Mouse (Mus musculus) forebrain, embryonic 15.5 days (tissue): ENCODE results near the gene AW011738. TPM values are rescaled to one million over a fixed set of nuclear protein-coding genes. Genes with fewer than 3 reads are reported as not detected.

Source experiments
- ATAC-seq: fragments of 200-750 bp; cut with Nextera tagmentation; replicated peaks from 2 replicates; pipeline ENCODE4 v1.8.0; 2017; ENCODE audit warnings: mild to moderate bottlenecking, moderate TSS enrichment, moderate library complexity
- H3K27ac ChIP-seq: fragments of 300-500 bp; sonication (generic); replicated peaks from 2 replicates; pipeline ENCODE4 v1.5.1; 2015; ENCODE audit warnings: mild to moderate bottlenecking, inconsistent platforms
- H3K27me3 ChIP-seq: fragments of 300-500 bp; sonication (generic); 2 replicates; pipeline ENCODE4 v1.6.1; 2015; ENCODE audit warnings: inconsistent platforms
- H3K36me3 ChIP-seq: fragments of 300-500 bp; sonication (generic); 2 replicates; pipeline ENCODE4 v1.6.1; 2015; ENCODE audit warnings: mild to moderate bottlenecking, inconsistent platforms
- H3K4me1 ChIP-seq: fragments of 300-500 bp; sonication (generic); 2 replicates; pipeline ENCODE4 v1.6.1; 2015; ENCODE audit warnings: inconsistent platforms
- H3K4me2 ChIP-seq: fragments of 300-500 bp; sonication (generic); replicated peaks from 2 replicates; pipeline ENCODE4 v1.6.1; 2015; ENCODE audit warnings: mild to moderate bottlenecking, inconsistent platforms
- H3K4me3 ChIP-seq: fragments of 300-500 bp; sonication (generic); 2 replicates; pipeline ENCODE4 v1.5.1; 2015; ENCODE audit warnings: mild to moderate bottlenecking, inconsistent platforms
- H3K9ac ChIP-seq: fragments of 300-500 bp; sonication (generic); replicated peaks from 2 replicates; pipeline ENCODE4 v1.6.1; 2015; ENCODE audit warnings: mild to moderate bottlenecking, inconsistent platforms
- H3K9me3 ChIP-seq: fragments of 300-500 bp; sonication (generic); 2 replicates; pipeline ENCODE4 v1.6.1; 2016; ENCODE audit warnings: inconsistent platforms
- WGBS: fragments of 180-500 bp; shearing (Covaris S2); methylation state at CpG from one replicate; pipeline ENCODE4 v1.1.7; 2015; ENCODE audit warnings: mixed read lengths; 5-methylcytosine and 5-hydroxymethylcytosine counted together
- polyA plus RNA-seq: library from polyadenylated mRNA; unstranded; fragments of >200 nt; fragmentation: Nextera tagmentation; extraction: Ambion mirVana; gene quantifications from 2 replicates; pipeline ENCODE4 v1.2.1, GENCODE M21; 2015

Gene AW011738
- polyA plus RNA-seq, 1 experiment from 2014 or later: 4.3 TPM

DNA sequence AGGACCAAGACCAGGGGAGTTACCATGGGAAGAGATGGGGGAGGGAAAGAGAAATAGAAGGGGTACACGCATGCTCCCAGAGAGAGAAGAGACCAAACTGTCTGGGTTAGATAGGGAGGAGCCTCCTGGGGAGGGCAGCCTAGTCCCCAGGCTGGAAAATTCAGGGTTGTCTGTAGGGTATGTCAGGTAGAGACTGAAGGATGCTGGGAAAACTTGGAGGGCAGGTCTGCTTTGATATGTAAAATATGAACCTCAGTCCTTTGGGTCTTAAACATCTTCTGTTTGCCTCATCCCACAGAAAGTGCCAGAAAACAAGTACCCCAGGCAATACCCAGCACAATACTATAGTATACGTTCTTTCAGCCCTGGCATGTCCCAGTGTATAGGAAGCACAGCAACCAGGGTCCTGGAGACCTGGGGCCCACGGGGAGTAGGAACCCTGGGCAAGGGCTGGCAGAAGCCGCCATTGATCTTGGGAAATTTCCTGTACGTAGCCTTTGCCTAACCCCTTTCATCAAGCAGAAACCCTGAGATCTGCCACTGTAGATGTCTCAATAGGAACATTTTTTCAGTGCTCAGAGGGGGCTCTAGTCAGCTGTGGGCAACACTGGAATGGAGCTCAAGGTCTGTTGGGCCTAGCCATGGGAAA lies 14.8 kb upstream of the AW011738 start:
- H3K27ac ChIP-seq: peak overlapping the region; percentile 84
- 21% methylated on average over 5 of the region's 5 CpGs for WGBS
- H3K4me3 ChIP-seq: no peak overlapping the region
- no peak for ATAC-seq
- no peaks in the 10 kb centered on the region for H3K9me3 ChIP-seq
- no peaks in the 10 kb centered on the region for H3K27me3 ChIP-seq
- peak overlapping the region; percentile 14; the same call in 1 of the 2 replicates for H3K4me2 ChIP-seq
- peaks cover 9% of the 10 kb centered on the region for H3K36me3 ChIP-seq
- H3K4me1 ChIP-seq: peaks cover 87% of the 10 kb centered on the region
- peak overlapping the region; percentile 6; the same call in 1 of the 2 replicates for H3K9ac ChIP-seq

DNA sequence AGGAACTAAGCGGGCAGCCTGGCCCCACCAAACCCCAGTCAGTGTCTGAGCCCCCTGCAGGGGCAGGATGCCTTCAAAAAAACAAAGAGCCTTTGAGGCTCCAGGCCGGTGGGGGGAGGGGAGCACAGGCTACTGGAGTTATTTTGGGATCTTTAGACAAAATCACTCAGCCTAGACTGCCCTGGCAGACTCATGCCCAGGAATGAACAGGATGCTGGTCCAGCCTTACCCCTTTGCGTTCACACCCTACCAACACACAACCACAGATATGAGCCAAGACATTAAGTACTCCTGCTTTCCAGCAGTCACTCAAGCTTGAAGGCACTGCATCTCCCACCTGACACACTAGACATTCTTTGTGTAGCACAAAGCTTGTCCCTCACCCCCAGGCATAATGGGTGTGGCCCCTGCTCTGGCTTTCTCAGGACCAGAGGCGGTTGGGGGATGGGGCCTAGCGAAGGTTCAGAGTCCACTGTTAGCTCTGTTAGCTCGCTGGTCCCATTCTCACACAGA lies 14.2 kb upstream of the AW011738 start:
- peak overlapping the region; percentile 14; the same call in 1 of the 2 replicates for H3K4me2 ChIP-seq
- 0 out of 2 replicates have a peak, but pooled peaks have one; percentile 6 for ATAC-seq
- no peaks in the 10 kb centered on the region for H3K9me3 ChIP-seq
- peaks cover 9% of the 10 kb centered on the region for H3K36me3 ChIP-seq
- H3K9ac ChIP-seq: peak overlapping the region; percentile 6; the same call in 1 of the 2 replicates
- no peaks in the 10 kb centered on the region for H3K27me3 ChIP-seq
- no peak overlapping the region for H3K4me3 ChIP-seq
- H3K27ac ChIP-seq: peak overlapping the region; percentile 84
- WGBS: 7% methylated on average over 6 of the region's 6 CpGs
- H3K4me1 ChIP-seq: peaks cover 87% of the 10 kb centered on the region

DNA sequence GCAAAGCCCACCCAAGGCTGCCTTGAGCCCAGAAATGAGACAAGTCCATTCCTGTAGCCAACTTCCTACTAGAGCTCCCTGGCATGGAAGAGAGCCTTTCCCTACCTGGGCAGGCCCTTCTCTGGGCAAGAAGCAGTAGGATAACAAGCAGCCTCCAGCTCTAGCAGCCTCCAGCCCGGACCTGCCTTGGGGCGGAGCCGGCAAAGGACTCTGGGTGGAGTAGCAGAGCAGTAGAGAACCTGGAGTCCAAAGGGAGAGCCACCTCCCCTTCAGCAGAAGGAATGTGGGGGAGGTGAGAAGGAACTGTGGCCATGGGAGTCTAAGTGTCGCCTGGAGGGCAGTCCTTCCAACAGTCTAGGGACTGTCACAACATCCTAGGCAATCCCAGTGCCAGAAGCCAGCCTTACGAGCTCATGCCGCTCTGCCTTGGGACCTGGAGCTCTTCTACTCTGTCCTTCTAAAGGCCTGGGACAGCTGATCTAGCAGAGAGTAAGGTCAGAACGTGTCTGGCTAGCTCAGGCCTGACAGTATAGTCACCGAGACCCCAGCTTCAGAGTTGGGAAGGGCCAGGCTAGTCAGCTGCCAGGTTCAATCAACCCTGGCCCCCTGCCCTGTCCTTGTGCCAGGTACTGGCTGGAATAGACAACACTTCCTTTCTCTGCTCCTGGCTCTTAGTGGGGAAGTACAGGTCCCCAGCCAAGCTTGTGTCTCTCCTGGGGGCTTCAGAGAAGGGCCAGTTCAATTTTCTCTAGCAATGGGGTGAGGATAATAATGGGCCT lies 10.5 kb upstream of the AW011738 start:
- peak overlapping the region; percentile 28; the same call in 1 of the 2 replicates for H3K27ac ChIP-seq
- ATAC-seq: no peak
- WGBS: 54% methylated on average over 8 of the region's 8 CpGs
- no peaks in the 10 kb centered on the region for H3K9me3 ChIP-seq
- peaks cover 77% of the 10 kb centered on the region for H3K4me1 ChIP-seq
- H3K36me3 ChIP-seq: peaks cover 13% of the 10 kb centered on the region
- H3K4me2 ChIP-seq: no peak overlapping the region
- no peaks in the 10 kb centered on the region for H3K27me3 ChIP-seq
- no peak overlapping the region for H3K4me3 ChIP-seq
- no peak overlapping the region for H3K9ac ChIP-seq

DNA sequence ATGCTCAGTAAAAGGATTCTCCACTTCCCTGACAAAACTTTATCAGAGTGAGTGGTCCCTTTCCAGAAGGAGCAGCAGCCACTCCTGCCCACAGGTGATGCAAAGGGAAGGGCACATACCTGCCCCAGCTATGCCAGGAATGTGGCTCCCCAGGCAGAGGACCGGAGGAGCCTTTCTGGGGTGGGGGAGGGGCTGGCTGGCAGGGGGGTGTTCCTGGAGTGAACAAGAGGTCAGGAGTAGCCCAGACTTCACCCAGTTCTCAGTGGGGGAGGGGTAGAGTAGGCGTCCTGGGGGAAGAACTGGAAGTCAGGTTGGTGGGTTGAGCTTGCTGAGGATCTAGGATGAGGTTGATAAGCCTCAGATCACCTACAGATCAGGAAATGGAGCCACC lies 9.9 kb upstream of the AW011738 start:
- Histone ChIP-seq H3K27ac (no peak overlapping the region), H3K4me3 (no peak overlapping the region), H3K4me1 (peaks cover 74% of the 10 kb centered on the region), H3K4me2 (no peak overlapping the region), H3K36me3 (peaks cover 13% of the 10 kb centered on the region), H3K9ac (no peak overlapping the region), H3K27me3 (no peaks in the 10 kb centered on the region), H3K9me3 (no peaks in the 10 kb centered on the region)
- ATAC-seq: no peak
- WGBS: 29% methylated on average over 2 of the region's 2 CpGs

DNA sequence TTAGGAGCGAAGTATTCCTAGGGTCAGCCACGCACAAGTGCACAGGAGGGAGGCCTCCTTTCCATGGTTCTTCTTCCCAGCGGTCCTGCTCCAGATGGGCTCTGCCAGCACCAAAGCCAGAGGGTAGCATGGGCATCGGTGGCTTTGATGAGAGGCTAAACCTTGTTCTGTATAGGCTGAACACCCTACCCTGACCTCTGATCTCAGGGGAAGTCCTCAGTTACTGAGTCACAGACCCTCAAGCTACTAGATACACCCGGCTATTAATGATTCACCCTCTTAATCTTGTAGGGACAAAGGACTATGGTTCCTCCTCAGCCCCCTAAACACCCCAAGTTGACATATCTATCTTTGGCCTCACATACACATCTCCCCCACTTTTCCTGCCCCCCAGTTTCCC lies 9.2 kb upstream of the AW011738 start:
- Histone ChIP-seq H3K4me3 (no peak overlapping the region), H3K4me1 (peaks cover 67% of the 10 kb centered on the region), H3K27ac (no peak overlapping the region; the same call in 1 of the 2 replicates), H3K9ac (no peak overlapping the region), H3K4me2 (no peak overlapping the region), H3K9me3 (no peaks in the 10 kb centered on the region), H3K27me3 (no peaks in the 10 kb centered on the region), H3K36me3 (peaks cover 13% of the 10 kb centered on the region)
- WGBS: 74% methylated on average over 5 of the region's 5 CpGs
- no peak for ATAC-seq

DNA sequence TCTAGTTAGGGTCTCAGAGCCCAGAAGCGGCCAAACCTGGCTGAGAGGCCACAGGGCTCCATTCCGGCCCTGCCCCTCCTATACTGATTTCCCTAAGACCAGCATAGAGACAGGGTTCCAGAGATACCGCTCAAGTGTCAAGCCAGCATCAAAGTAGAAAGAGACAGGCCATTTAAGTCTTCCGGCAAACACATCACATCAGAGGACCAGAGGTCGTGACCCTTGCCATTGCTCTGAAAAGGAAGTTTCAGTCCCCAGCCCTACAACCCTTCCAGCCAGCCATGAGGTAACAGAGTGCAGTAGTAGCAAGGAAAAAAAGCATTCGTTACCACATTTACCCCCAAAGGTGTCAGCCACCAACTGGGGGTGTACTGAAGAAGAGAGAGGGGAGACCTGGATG lies 8.8 kb upstream of the AW011738 start:
- 44% methylated on average over 6 of the region's 6 CpGs for WGBS
- peaks cover 13% of the 10 kb centered on the region for H3K36me3 ChIP-seq

DNA sequence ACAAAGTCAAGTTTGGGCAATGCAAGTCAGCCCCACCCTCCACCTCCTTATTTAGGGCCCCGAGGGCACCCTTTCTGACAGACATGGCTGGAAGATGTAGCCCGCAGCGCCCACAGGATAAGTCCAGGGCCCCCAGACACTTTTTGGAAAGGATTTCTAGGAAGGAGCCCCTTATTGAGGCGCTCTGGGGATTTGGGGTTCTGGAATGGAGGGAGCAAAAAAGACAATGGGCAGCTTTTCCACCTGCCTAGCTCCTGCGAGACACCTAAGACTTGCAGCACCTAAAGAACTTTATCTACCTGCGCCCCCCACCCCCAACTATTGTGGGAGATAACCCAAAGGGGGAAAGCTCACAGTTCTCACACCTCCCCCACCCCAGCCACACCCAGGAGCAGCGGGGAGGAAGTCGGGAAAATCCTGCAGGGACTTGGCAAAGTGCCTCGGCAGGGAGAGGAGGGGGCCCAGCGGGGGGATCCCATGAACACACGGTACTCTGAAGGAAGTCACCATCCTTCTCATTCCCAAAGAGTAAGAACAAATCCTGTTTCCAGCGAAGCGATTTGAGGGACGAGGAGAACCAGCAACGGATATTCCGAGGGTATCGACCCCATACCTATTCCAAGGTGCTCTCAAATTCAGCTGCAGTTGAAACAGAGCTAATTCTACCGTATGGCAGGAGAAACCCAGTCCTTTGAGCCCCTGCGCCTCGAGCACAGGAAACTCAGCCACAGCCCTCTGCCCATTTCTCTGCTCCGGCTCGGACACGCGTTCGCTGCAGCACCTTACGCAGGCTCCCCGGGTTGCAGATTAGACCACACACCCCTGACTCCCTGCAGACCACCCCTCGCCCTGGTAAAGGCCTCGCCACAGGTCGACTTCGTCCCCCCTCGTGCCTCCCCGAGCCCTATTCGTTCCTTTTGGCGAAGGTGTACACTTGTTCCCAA lies 6.9 kb upstream of the AW011738 start:
- Histone ChIP-seq H3K27ac (peak overlapping the region; percentile 95), H3K9me3 (no peaks in the 10 kb centered on the region), H3K36me3 (peaks cover 7% of the 10 kb centered on the region; the same call in 1 of the 2 replicates), H3K4me2 (peak overlapping the region; percentile 96), H3K4me3 (peak overlapping the region; percentile 77), H3K27me3 (no peaks in the 10 kb centered on the region), H3K4me1 (peaks cover 47% of the 10 kb centered on the region), H3K9ac (peak overlapping the region; percentile 79)
- WGBS: 2% methylated on average over 35 of the region's 35 CpGs
- ATAC-seq: peak; percentile 4; the same call in 1 of the 2 replicates

More for the DNA sequence above, 8.8 kb upstream of the AW011738 start:
- no peak overlapping the region for H3K9ac ChIP-seq
- no peak overlapping the region for H3K4me3 ChIP-seq
- H3K4me1 ChIP-seq: peaks cover 63% of the 10 kb centered on the region
- no peaks in the 10 kb centered on the region for H3K9me3 ChIP-seq
- H3K27ac ChIP-seq: no peak overlapping the region
- no peak overlapping the region for H3K4me2 ChIP-seq
- ATAC-seq: no peak
- no peaks in the 10 kb centered on the region for H3K27me3 ChIP-seq

DNA sequence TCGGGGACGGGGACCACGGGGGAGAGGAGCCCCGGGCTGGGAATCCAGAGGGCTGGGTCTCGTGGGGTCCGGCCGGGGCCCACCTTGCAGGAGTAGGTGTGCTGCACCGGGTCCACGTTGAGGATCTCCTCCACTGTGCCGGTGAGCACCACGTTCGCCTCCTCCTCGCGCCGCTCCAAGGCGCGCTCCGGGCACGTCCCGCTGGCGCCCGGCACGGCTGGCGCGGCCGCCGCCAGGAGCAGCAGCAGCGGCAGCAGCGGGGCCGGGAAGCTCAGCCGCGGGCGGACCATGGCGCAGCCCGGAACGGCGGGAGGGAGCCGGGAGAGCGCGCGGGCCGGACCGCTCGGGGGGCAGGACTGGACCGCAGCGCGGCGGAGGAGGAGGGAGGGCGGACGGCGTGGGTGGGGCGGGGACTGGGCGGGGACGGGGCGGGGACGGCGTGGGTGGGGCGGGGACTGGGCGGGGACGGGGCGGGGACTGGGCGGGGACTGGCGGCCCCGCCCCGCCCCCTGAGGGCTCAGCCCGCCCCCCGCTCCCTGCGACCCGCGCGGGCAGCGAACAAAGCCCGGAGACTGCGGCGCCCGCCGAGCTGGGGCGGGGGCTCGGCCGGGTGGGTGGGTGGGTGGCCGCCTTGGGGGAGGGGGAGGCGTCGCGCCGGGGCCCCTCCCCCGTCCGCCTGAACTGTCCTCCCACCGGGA lies 5.8 kb upstream of the AW011738 start, which contains the start of gene Agrn:
TSS of gene Agrn (minus strand) at position 358 of the 698 bp plus-strand sequence.
- ATAC-seq: peak; percentile 73
- Histone ChIP-seq H3K4me3 (peak within 1 kb of the TSS; percentile 77), H3K9ac (peak within 1 kb of the TSS; percentile 79), H3K4me1 (peaks cover 45% of the 10 kb centered on the region), H3K36me3 (peaks cover 4% of the 10 kb centered on the region; the same call in 1 of the 2 replicates), H3K27me3 (no peaks in the 10 kb centered on the region), H3K27ac (peak within 1 kb of the TSS; percentile 95), H3K4me2 (peak within 1 kb of the TSS; percentile 96), H3K9me3 (no peaks in the 10 kb centered on the region)
- 0% methylated on average over 32 of the region's 88 CpGs for WGBS

DNA sequence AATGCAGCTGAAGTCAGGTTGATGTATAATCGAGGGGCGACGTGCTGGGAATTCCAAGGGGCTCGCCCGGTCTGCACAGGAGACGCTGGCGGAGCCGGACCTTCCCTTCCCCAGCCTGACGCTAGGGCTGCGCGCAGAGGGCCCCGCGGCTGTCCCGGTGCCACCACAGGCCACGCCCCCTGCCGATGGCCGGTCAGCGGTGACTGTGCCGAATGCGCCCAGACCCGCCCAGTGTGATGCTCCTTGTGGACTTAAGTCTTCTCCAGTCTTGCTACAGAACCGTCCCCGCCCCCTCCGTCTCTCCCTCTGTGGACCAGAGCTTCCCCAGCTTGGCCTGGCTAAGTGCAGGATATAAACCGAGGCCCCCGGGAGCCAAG lies 5.3 kb upstream of the AW011738 start:
- H3K27ac ChIP-seq: peak overlapping the region; percentile 95
- H3K36me3 ChIP-seq: peaks cover 4% of the 10 kb centered on the region; the same call in 1 of the 2 replicates
- H3K4me1 ChIP-seq: peaks cover 45% of the 10 kb centered on the region
- peak overlapping the region; percentile 69 for H3K9ac ChIP-seq
- peak; percentile 92 for ATAC-seq
- H3K27me3 ChIP-seq: no peaks in the 10 kb centered on the region
- under 1% methylated on average over 26 of the region's 26 CpGs for WGBS
- H3K9me3 ChIP-seq: no peaks in the 10 kb centered on the region
- H3K4me2 ChIP-seq: peak overlapping the region; percentile 61
- H3K4me3 ChIP-seq: peak overlapping the region; percentile 77

DNA sequence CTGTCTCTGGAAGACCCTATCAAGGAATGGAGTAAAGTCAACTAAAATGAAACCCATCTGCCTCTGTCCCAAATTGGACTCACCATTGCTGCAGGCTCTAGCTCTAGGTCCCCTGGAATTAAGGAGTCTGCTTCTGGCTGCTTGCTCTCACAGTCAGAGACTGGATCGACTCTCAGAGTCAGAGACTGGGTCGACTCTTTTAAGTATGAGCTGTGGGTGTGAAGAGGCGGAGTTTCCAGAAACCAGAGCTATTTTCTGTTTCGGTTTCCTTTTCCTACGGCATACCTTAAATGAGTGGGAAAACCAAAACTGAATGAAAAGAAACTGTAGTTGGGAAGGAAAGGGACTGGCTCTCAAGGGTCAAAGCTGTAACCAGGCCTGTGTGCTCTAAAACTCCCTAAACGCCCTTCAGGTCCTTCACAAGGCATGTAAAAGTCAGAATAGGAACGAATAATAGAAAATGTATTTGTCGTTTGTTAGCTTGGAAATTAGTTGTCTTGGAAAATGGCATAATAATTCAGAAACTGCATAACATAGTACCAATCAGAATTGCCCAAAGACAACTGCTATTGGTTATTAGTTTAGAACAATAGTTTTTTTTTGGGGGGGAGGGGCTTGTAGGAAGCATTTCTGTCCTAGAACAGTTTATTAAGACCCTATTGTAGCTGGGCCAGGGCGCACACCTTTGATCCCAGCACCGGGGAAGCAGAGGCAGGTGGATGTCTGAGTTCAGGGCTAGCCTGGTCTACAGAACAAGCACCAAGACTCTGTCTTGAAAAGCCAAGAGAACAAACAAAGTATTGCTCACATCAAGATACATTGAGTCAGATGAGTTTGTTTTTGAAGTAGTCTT lies 2.3 kb upstream of the AW011738 start, which contains the start of gene Isg15:
TSS of gene Isg15 (minus strand) at position 196 of the 853 bp plus-strand sequence.
- 65% methylated on average over 10 of the region's 10 CpGs for WGBS
- H3K9ac ChIP-seq: no peak within 1 kb of the TSS
- peaks cover 38% of the 10 kb centered on the region for H3K4me1 ChIP-seq
- ATAC-seq: no peak
- H3K27me3 ChIP-seq: no peaks in the 10 kb centered on the region; the same call in 1 of the 2 replicates
- no peak within 1 kb of the TSS for H3K27ac ChIP-seq
- H3K9me3 ChIP-seq: no peaks in the 10 kb centered on the region
- H3K4me3 ChIP-seq: no peak within 1 kb of the TSS
- no peak within 1 kb of the TSS for H3K4me2 ChIP-seq
- H3K36me3 ChIP-seq: no peaks in the 10 kb centered on the region
